Comparison of ENCODE assay signal across 19 mouse cellular contexts in the genomic region with DNA sequence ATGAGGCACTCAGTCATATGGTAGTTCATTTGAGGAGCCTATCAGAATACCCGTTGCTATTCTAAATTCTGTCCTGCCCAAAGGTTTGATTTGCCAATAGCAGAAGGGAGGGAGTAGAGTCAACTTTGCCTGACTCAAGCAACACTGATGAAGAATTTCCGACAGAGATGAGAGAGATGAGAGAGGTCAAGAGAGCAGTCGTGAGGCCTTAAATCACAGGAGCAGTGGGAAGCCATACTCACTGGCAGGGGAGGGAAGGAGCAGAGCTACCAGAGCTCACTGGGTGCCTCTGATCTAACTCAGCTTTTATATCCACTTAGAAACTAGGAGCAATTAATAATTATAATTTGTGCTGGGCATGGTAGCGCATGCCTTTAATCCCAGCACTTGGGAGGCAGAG. TPM values are rescaled to one million over a fixed set of nuclear protein-coding genes. Genes with fewer than 3 reads are reported as not detected.
"Had no signal": no experiment of that assay in that cellular context is flagged by ENCODE, and none has a peak within 500 bp of the region (broad histone marks: within the 10 kb centered on the region; RNA-seq: fewer than 3 reads in every experiment).

No protein-coding gene starts in this region.

- H3K4me3 ChIP-seq: intestine, embryonic 15.5 days; left cerebral cortex, adult 2 months; limb, embryonic 15.5 days; liver, embryonic 12.5 days; lung, embryonic 15.5 days; megakaryocyte, embryonic 14.5 days; midbrain, embryonic 12.5 days; stomach, embryonic 15.5 days had no signal

- H3K36me3 ChIP-seq: intestine, embryonic 15.5 days; limb, embryonic 15.5 days; liver, embryonic 12.5 days; lung, embryonic 15.5 days; midbrain, embryonic 12.5 days; stomach, embryonic 15.5 days had no signal

- H3K9me3 ChIP-seq: intestine, embryonic 15.5 days; limb, embryonic 15.5 days; liver, embryonic 12.5 days; lung, embryonic 15.5 days; megakaryocyte, embryonic 14.5 days; midbrain, embryonic 12.5 days; stomach, embryonic 15.5 days had no signal

- H3K27ac ChIP-seq: intestine, embryonic 15.5 days; left cerebral cortex, adult 2 months; limb, embryonic 15.5 days; liver, embryonic 12.5 days; lung, embryonic 15.5 days; macrophage; midbrain, embryonic 12.5 days; stomach, embryonic 15.5 days had no signal

- H3K27me3 ChIP-seq: intestine, embryonic 15.5 days; limb, embryonic 15.5 days; liver, embryonic 12.5 days; lung, embryonic 15.5 days; megakaryocyte, embryonic 14.5 days; midbrain, embryonic 12.5 days; stomach, embryonic 15.5 days had no signal

- H3K9ac ChIP-seq: intestine, embryonic 15.5 days; limb, embryonic 15.5 days; liver, embryonic 12.5 days; lung, embryonic 15.5 days; midbrain, embryonic 12.5 days; stomach, embryonic 15.5 days had no signal

- H3K4me2 ChIP-seq: intestine, embryonic 15.5 days; limb, embryonic 15.5 days; liver, embryonic 12.5 days; lung, embryonic 15.5 days; midbrain, embryonic 12.5 days; stomach, embryonic 15.5 days had no signal

- DNase-seq: lung, postnatal 14 days; right cerebral cortex, postnatal 14 days; thymus, adult 2 months; thymus, postnatal 25 days had no signal

- ATAC-seq: intestine, embryonic 15.5 days; liver, embryonic 12.5 days had no signal

- H3K4me1 ChIP-seq: intestine, embryonic 15.5 days; limb, embryonic 15.5 days; liver, embryonic 12.5 days; megakaryocyte, embryonic 14.5 days; midbrain, embryonic 12.5 days; stomach, embryonic 15.5 days had no signal

RNA-seq across cellular contexts. Expression of gene Scp2d1, which starts 41.0 kb away (rescaled TPM):
- polyA plus RNA-seq: intestine, embryonic 15.5 days; limb, embryonic 11.5 days; limb, embryonic 15.5 days; liver, embryonic 12.5 days; liver, embryonic 16.5 days; lung, embryonic 15.5 days; macrophage; midbrain, embryonic 12.5 days; midbrain, postnatal 0 days; neural tube, embryonic 14.5 days; spleen, adult 2 months; stomach, embryonic 15.5 days; thymus, adult 2 months; urinary bladder, adult 2 months had no signal
